19 mouse cellular contexts compared by ENCODE assay signal in genomic region chr2:77034112-77034511, GRCm38 (mm10). TPM values are rescaled to one million over a fixed set of nuclear protein-coding genes. Genes with fewer than 3 reads are reported as not detected.
DNase-seq lines count a peak whose midpoint lies in the region; ATAC-seq and TF ChIP-seq lines count a peak whose summit lies in the region.
"Had no signal": no experiment of that assay in that cellular context is flagged by ENCODE, and none has a peak within 500 bp of the region (broad histone marks: within the 10 kb centered on the region; RNA-seq: fewer than 3 reads in every experiment).

No protein-coding gene starts in this region.

- TF ChIP-seq CTCF in forebrain, postnatal 0 days (IDR thresholded peaks at IDR 0.05; ENCODE audit: low read depth) = no peak

- intact Hi-C loops in left cerebral cortex, postnatal 25 days (cut with DNase I) = no loop called here
- intact Hi-C loops in left cerebral cortex, postnatal 10 days (cut with DNase I) = no loop called here

- WGBS in forebrain, postnatal 0 days = 72% methylated on average over 4 of the region's 4 CpGs
- 88% methylated on average over 4 of the region's 4 CpGs for WGBS in forebrain, embryonic 11.5 days
- 74% methylated on average over 4 of the region's 4 CpGs for WGBS in heart, embryonic 11.5 days (ENCODE audit: insufficient replicate concordance)

- no peaks in the 10 kb centered on the region for H3K9me3 ChIP-seq in forebrain, postnatal 0 days (ENCODE audit: low read length)
- no peaks in the 10 kb centered on the region for H3K9me3 ChIP-seq in forebrain, embryonic 11.5 days (ENCODE audit: control insufficient read depth, low read length)
- H3K9me3 ChIP-seq in heart, embryonic 11.5 days (replicated peaks; ENCODE audit: control insufficient read depth, low read length) = no peaks in the 10 kb centered on the region
- H3K9me3 ChIP-seq: embryonic facial prominence, embryonic 13.5 days; forebrain, embryonic 13.5 days; hindbrain, embryonic 10.5 days; limb, embryonic 12.5 days; midbrain, embryonic 13.5 days had no signal

- no peaks in the 10 kb centered on the region for H3K4me1 ChIP-seq in forebrain, postnatal 0 days (ENCODE audit: insufficient read depth)
- H3K4me1 ChIP-seq in forebrain, embryonic 11.5 days (replicated peaks; ENCODE audit: control insufficient read depth, insufficient read depth, low read length) = no peaks in the 10 kb centered on the region
- H3K4me1 ChIP-seq in heart, embryonic 11.5 days (ENCODE audit: control insufficient read depth, insufficient read depth, low read length) = peaks cover 7% of the 10 kb centered on the region
- H3K4me1 ChIP-seq: embryonic facial prominence, embryonic 13.5 days; forebrain, embryonic 13.5 days; hindbrain, embryonic 10.5 days; limb, embryonic 12.5 days; midbrain, embryonic 13.5 days had no signal

- no peaks in the 10 kb centered on the region for H3K27me3 ChIP-seq in forebrain, postnatal 0 days (ENCODE audit: insufficient read depth, low read length)
- no peaks in the 10 kb centered on the region for H3K27me3 ChIP-seq in forebrain, embryonic 11.5 days (ENCODE audit: control insufficient read depth, insufficient read depth, low read length)
- no peaks in the 10 kb centered on the region for H3K27me3 ChIP-seq in heart, embryonic 11.5 days (ENCODE audit: control insufficient read depth, insufficient read depth, low read length)
- H3K27me3 ChIP-seq: embryonic facial prominence, embryonic 13.5 days; forebrain, embryonic 13.5 days; limb, embryonic 12.5 days; midbrain, embryonic 13.5 days had no signal

- no peak overlapping the region for H3K9ac ChIP-seq in forebrain, postnatal 0 days
- H3K9ac ChIP-seq in forebrain, embryonic 11.5 days (ENCODE audit: low read length) = no peak overlapping the region
- H3K9ac ChIP-seq in heart, embryonic 11.5 days (ENCODE audit: low read depth, low read length) = no peak overlapping the region
- H3K9ac ChIP-seq: embryonic facial prominence, embryonic 13.5 days; forebrain, embryonic 13.5 days; limb, embryonic 12.5 days; midbrain, embryonic 13.5 days had no signal

- no peak overlapping the region for H3K4me2 ChIP-seq in forebrain, postnatal 0 days (ENCODE audit: low read depth)
- no peak overlapping the region for H3K4me2 ChIP-seq in forebrain, embryonic 11.5 days (ENCODE audit: low read depth, low read length, severe bottlenecking)
- H3K4me2 ChIP-seq in heart, embryonic 11.5 days = no peak overlapping the region
- H3K4me2 ChIP-seq: embryonic facial prominence, embryonic 13.5 days; forebrain, embryonic 13.5 days; limb, embryonic 12.5 days; midbrain, embryonic 13.5 days had no signal

- no peak overlapping the region for H3K4me3 ChIP-seq in forebrain, postnatal 0 days (ENCODE audit: low read depth, low read length)
- H3K4me3 ChIP-seq in forebrain, embryonic 11.5 days (ENCODE audit: low read depth, low read length) = no peak overlapping the region
- no peak overlapping the region for H3K4me3 ChIP-seq in heart, embryonic 11.5 days (ENCODE audit: low read depth, low read length)
- H3K4me3 ChIP-seq: embryonic facial prominence, embryonic 13.5 days; forebrain, embryonic 13.5 days; hindbrain, embryonic 10.5 days; limb, embryonic 12.5 days; midbrain, embryonic 13.5 days had no signal

- no peak overlapping the region for H3K27ac ChIP-seq in forebrain, postnatal 0 days (ENCODE audit: low read depth, low read length)
- H3K27ac ChIP-seq in forebrain, embryonic 11.5 days (ENCODE audit: low read depth, low read length) = no peak overlapping the region
- 0 out of 2 replicates have a peak overlapping the region, but pooled peaks have one; percentile 3 for H3K27ac ChIP-seq in heart, embryonic 11.5 days (ENCODE audit: low read depth, low read length)
- H3K27ac ChIP-seq: embryonic facial prominence, embryonic 13.5 days; forebrain, embryonic 13.5 days; hindbrain, embryonic 10.5 days; limb, embryonic 12.5 days; macrophage; midbrain, embryonic 13.5 days had no signal

- DNase-seq in forebrain, postnatal 0 days = no peak
- DNase-seq in forebrain, embryonic 11.5 days (ENCODE audit: low spot score) = no peak
- DNase-seq in left cerebral cortex, postnatal 25 days (ENCODE audit: low spot score in 2 of 2) = peak; percentile 11 to 68
- no peak for DNase-seq in left cerebral cortex, postnatal 10 days (ENCODE audit: extremely low spot score in 1 of 2, low spot score in 2 of 2)
- DNase-seq in skeletal muscle tissue, adult 2 months (ENCODE audit: low read depth, low spot score) = peak; percentile 81
- no peak for DNase-seq in yolk sac, embryonic 10.5 days (ENCODE audit: low spot score)
- DNase-seq: B cell, adult 2 months; cerebellum, adult 11 months; cerebellum, postnatal 36 days; kidney, postnatal 14 days; lung, adult 18-20 months had no signal

- ATAC-seq in forebrain, postnatal 0 days = peak; percentile 34
- no peak for ATAC-seq in forebrain, embryonic 11.5 days (replicated peaks; ENCODE audit: low FRiP score)
- no peak for ATAC-seq in heart, embryonic 11.5 days (replicated peaks; ENCODE audit: insufficient number of reproducible peaks, low FRiP score, low TSS enrichment)
- ATAC-seq: forebrain, embryonic 13.5 days; intestine, embryonic 16.5 days; midbrain, embryonic 13.5 days had no signal

- H3K36me3 ChIP-seq in forebrain, postnatal 0 days (ENCODE audit: insufficient read depth) = no peaks in the 10 kb centered on the region
- H3K36me3 ChIP-seq in forebrain, embryonic 11.5 days (ENCODE audit: control insufficient read depth, insufficient read depth, low read length) = no peaks in the 10 kb centered on the region
- H3K36me3 ChIP-seq in heart, embryonic 11.5 days (ENCODE audit: control insufficient read depth, insufficient read depth, low read length) = 0 out of 2 replicates have a peak, but pooled peaks cover 2% of the 10 kb centered on the region
- H3K36me3 ChIP-seq: embryonic facial prominence, embryonic 13.5 days; hindbrain, embryonic 10.5 days; limb, embryonic 12.5 days; midbrain, embryonic 13.5 days had no signal

RNA-seq across cellular contexts. Expression of gene Ttn, which starts 51.8 kb away (rescaled TPM):
- total RNA-seq in forebrain, postnatal 0 days (2014; rRNA removed) = 0.46 and 0.81 TPM in 2 replicates
- 0.10 and 0.22 TPM in 2 replicates for polyA plus RNA-seq in forebrain, postnatal 0 days (2015; fragmentation: Nextera tagmentation; extraction: Ambion mirVana)
- 0.04 and 0.77 TPM in 2 replicates for polyA plus RNA-seq in forebrain, embryonic 11.5 days (2014; fragmentation: Nextera tagmentation; extraction: Ambion mirVana)
- under 1 TPM; 0.85 to 0.89 TPM for total RNA-seq in left cerebral cortex, postnatal 25 days (2021)
- total RNA-seq in left cerebral cortex, postnatal 10 days (2021) = under 1 TPM; 0.20 to 0.43 TPM
- 378 and 608 TPM in 2 replicates for polyA plus RNA-seq in heart, embryonic 11.5 days (2014; fragmentation: Nextera tagmentation; extraction: Ambion mirVana)
- polyA plus RNA-seq: macrophage had no signal

Comparison
In these comparisons a context has a peak if more than half of its experiments do, and no peak if none do; other contexts are left out.
1. DNase-seq: peak in left cerebral cortex, postnatal 25 days (2 of 2) and skeletal muscle tissue, adult 2 months (single experiment); none in forebrain, postnatal 0 days (single experiment), forebrain, embryonic 11.5 days (single experiment), left cerebral cortex, postnatal 10 days (0 of 2) and yolk sac, embryonic 10.5 days (single experiment).